In genomic region chr1:12615733-12616481, GRCm38 (mm10) we compare ENCODE assay signal across 22 mouse cellular contexts.
DNase-seq lines count a peak whose midpoint lies in the region; ATAC-seq and TF ChIP-seq lines count a peak whose summit lies in the region.
"Had no signal": no experiment of that assay in that cellular context is flagged by ENCODE, and none has a peak within 500 bp of the region (broad histone marks: within the 10 kb centered on the region; RNA-seq: fewer than 3 reads in every experiment).

No protein-coding gene starts in this region.

- H3K4me2 ChIP-seq in forebrain, embryonic 11.5 days (ENCODE audit: low read depth, low read length, severe bottlenecking): no peak overlapping the region
- no peak overlapping the region for H3K4me2 ChIP-seq in forebrain, embryonic 12.5 days
- H3K4me2 ChIP-seq in embryonic facial prominence, embryonic 11.5 days (ENCODE audit: low read depth, low read length): no peak overlapping the region
- no peak overlapping the region for H3K4me2 ChIP-seq in limb, embryonic 14.5 days (replicated peaks; ENCODE audit: low read depth, low read length, severe bottlenecking)
- H3K4me2 ChIP-seq: embryonic facial prominence, embryonic 15.5 days; hindbrain, embryonic 13.5 days had no signal

- no peaks in the 10 kb centered on the region for H3K36me3 ChIP-seq in forebrain, embryonic 11.5 days (ENCODE audit: control insufficient read depth, insufficient read depth, low read length)
- no peaks in the 10 kb centered on the region for H3K36me3 ChIP-seq in forebrain, embryonic 12.5 days (replicated peaks)
- no peaks in the 10 kb centered on the region for H3K36me3 ChIP-seq in ES-E14 (ENCODE audit: control insufficient read depth, insufficient read depth, low read length, poor library complexity, severe bottlenecking)
- H3K36me3 ChIP-seq in embryonic facial prominence, embryonic 11.5 days (replicated peaks; ENCODE audit: control insufficient read depth, insufficient read depth, low read depth, low read length): no peaks in the 10 kb centered on the region
- H3K36me3 ChIP-seq in limb, embryonic 14.5 days (ENCODE audit: control insufficient read depth, insufficient read depth, low read length): no peaks in the 10 kb centered on the region
- H3K36me3 ChIP-seq: embryonic facial prominence, embryonic 15.5 days; forebrain, embryonic 10.5 days; hindbrain, embryonic 13.5 days had no signal

- DNase-seq in forebrain, embryonic 11.5 days (ENCODE audit: low spot score): no peak
- DNase-seq in ES-E14 (ENCODE audit: low read depth, low spot score): no peak
- DNase-seq in embryonic facial prominence, embryonic 11.5 days (ENCODE audit: low spot score): peak; percentile 22
- peak; percentile 50 for DNase-seq in limb, embryonic 14.5 days (ENCODE audit: low spot score)
- no peak for DNase-seq in left cerebral cortex, adult 9 months (ENCODE audit: low spot score in 2 of 2)
- no peak for DNase-seq in heart, adult 18-20 months
- no peak for DNase-seq in yolk sac, embryonic 10.5 days (ENCODE audit: low spot score)
- DNase-seq: adrenal gland, adult 8-10 months; adrenal gland, postnatal 36 days; cerebellum, adult 11 months; cerebellum, adult 8-10 months; cerebellum, postnatal 14 days; gastrocnemius, postnatal 25 days; heart, postnatal 10 days had no signal

- no peaks in the 10 kb centered on the region for H3K9me3 ChIP-seq in forebrain, embryonic 11.5 days (ENCODE audit: control insufficient read depth, low read length)
- no peaks in the 10 kb centered on the region for H3K9me3 ChIP-seq in forebrain, embryonic 12.5 days
- no peaks in the 10 kb centered on the region for H3K9me3 ChIP-seq in ES-E14 (ENCODE audit: control insufficient read depth, insufficient read depth, low read depth, low read length)
- no peaks in the 10 kb centered on the region for H3K9me3 ChIP-seq in embryonic facial prominence, embryonic 11.5 days (replicated peaks; ENCODE audit: control insufficient read depth, low read length)
- H3K9me3 ChIP-seq in limb, embryonic 14.5 days (ENCODE audit: control insufficient read depth, low read length): no peaks in the 10 kb centered on the region
- H3K9me3 ChIP-seq: embryonic facial prominence, embryonic 15.5 days; forebrain, embryonic 10.5 days; hindbrain, embryonic 13.5 days had no signal

- WGBS in forebrain, embryonic 11.5 days: 76% methylated on average over 10 of the region's 10 CpGs
- 66% methylated on average over 10 of the region's 10 CpGs for WGBS in forebrain, embryonic 12.5 days
- 74% methylated on average over 10 of the region's 10 CpGs for WGBS in embryonic facial prominence, embryonic 11.5 days
- 30% methylated on average over 10 of the region's 10 CpGs for WGBS in limb, embryonic 14.5 days

- no peak overlapping the region for H3K27ac ChIP-seq in forebrain, embryonic 11.5 days (ENCODE audit: low read depth, low read length)
- no peak overlapping the region for H3K27ac ChIP-seq in forebrain, embryonic 12.5 days
- H3K27ac ChIP-seq in ES-E14 (ENCODE audit: insufficient read depth, low read depth, low read length, poor library complexity, severe bottlenecking): no peak overlapping the region
- no peak overlapping the region for H3K27ac ChIP-seq in embryonic facial prominence, embryonic 11.5 days (replicated peaks; ENCODE audit: low read depth, low read length)
- no peak overlapping the region; the same call in 1 of the 2 replicates for H3K27ac ChIP-seq in limb, embryonic 14.5 days (replicated peaks; ENCODE audit: low read depth, low read length)
- H3K27ac ChIP-seq: embryonic facial prominence, embryonic 15.5 days; forebrain, embryonic 10.5 days; hindbrain, embryonic 13.5 days; hindbrain, postnatal 0 days had no signal

- no peak overlapping the region for H3K9ac ChIP-seq in forebrain, embryonic 11.5 days (ENCODE audit: low read length)
- H3K9ac ChIP-seq in forebrain, embryonic 12.5 days: no peak overlapping the region
- H3K9ac ChIP-seq in ES-E14 (ENCODE audit: insufficient read depth, low read depth, low read length, poor library complexity, severe bottlenecking): no peak overlapping the region
- no peak overlapping the region for H3K9ac ChIP-seq in embryonic facial prominence, embryonic 11.5 days (replicated peaks; ENCODE audit: low read length)
- no peak overlapping the region for H3K9ac ChIP-seq in limb, embryonic 14.5 days (ENCODE audit: low read depth, low read length, severe bottlenecking)
- H3K9ac ChIP-seq: embryonic facial prominence, embryonic 15.5 days; hindbrain, embryonic 13.5 days had no signal

- in situ Hi-C loops in ES-E14 (cut with MboI; ENCODE audit: low sequenced_read_pairs in 2 of 2, unreplicated experiment in 2 of 2): no loop called here

- ATAC-seq in forebrain, embryonic 11.5 days (replicated peaks; ENCODE audit: low FRiP score): peak; percentile 66; the same call in 1 of the 2 replicates
- ATAC-seq in forebrain, embryonic 12.5 days (ENCODE audit: low FRiP score): no peak
- no peak; the same call in 1 of the 2 replicates for ATAC-seq in embryonic facial prominence, embryonic 11.5 days (replicated peaks; ENCODE audit: insufficient number of reproducible peaks, low FRiP score, low TSS enrichment, low read depth)
- 0 out of 2 replicates have a peak, but pooled peaks have one; percentile 32 for ATAC-seq in limb, embryonic 14.5 days (ENCODE audit: low FRiP score, low read depth)
- ATAC-seq: forebrain, embryonic 16.5 days; hindbrain, postnatal 0 days; intestine, embryonic 16.5 days had no signal

- no peaks in the 10 kb centered on the region for H3K27me3 ChIP-seq in forebrain, embryonic 11.5 days (ENCODE audit: control insufficient read depth, insufficient read depth, low read length)
- no peaks in the 10 kb centered on the region for H3K27me3 ChIP-seq in forebrain, embryonic 12.5 days
- no peaks in the 10 kb centered on the region for H3K27me3 ChIP-seq in embryonic facial prominence, embryonic 11.5 days (ENCODE audit: control insufficient read depth, insufficient read depth, low read length)
- H3K27me3 ChIP-seq in limb, embryonic 14.5 days (ENCODE audit: control insufficient read depth, insufficient read depth, low read length): no peaks in the 10 kb centered on the region
- H3K27me3 ChIP-seq: embryonic facial prominence, embryonic 15.5 days; hindbrain, embryonic 13.5 days had no signal

- no peak overlapping the region for H3K4me3 ChIP-seq in forebrain, embryonic 11.5 days (ENCODE audit: low read depth, low read length)
- no peak overlapping the region for H3K4me3 ChIP-seq in forebrain, embryonic 12.5 days (replicated peaks)
- H3K4me3 ChIP-seq in ES-E14 (ENCODE audit: insufficient read depth in 1 of 2, low read depth in 1 of 2, low read length in 2 of 2, poor library complexity in 1 of 2, severe bottlenecking in 1 of 2): no peak overlapping the region
- no peak overlapping the region for H3K4me3 ChIP-seq in embryonic facial prominence, embryonic 11.5 days (ENCODE audit: low read depth, low read length)
- no peak overlapping the region for H3K4me3 ChIP-seq in limb, embryonic 14.5 days (replicated peaks; ENCODE audit: low read length)
- H3K4me3 ChIP-seq: embryonic facial prominence, embryonic 15.5 days; erythroblast, embryonic 14.5 days; forebrain, embryonic 10.5 days; hindbrain, embryonic 13.5 days had no signal

- no peak for TF ChIP-seq POLR2A in limb, embryonic 14.5 days (IDR thresholded peaks at IDR 0.05; ENCODE audit: borderline replicate concordance, extremely low read depth, insufficient read depth, insufficient read length)

- no peaks in the 10 kb centered on the region for H3K4me1 ChIP-seq in forebrain, embryonic 11.5 days (replicated peaks; ENCODE audit: control insufficient read depth, insufficient read depth, low read length)
- H3K4me1 ChIP-seq in forebrain, embryonic 12.5 days: peaks cover 5% of the 10 kb centered on the region; the same call in 1 of the 2 replicates
- no peaks in the 10 kb centered on the region for H3K4me1 ChIP-seq in ES-E14 (ENCODE audit: control insufficient read depth in 2 of 2, insufficient read depth in 2 of 2, low read length in 2 of 2, poor library complexity in 1 of 2)
- H3K4me1 ChIP-seq in embryonic facial prominence, embryonic 11.5 days (ENCODE audit: control insufficient read depth, insufficient read depth, low read length): no peaks in the 10 kb centered on the region
- peaks cover 25% of the 10 kb centered on the region for H3K4me1 ChIP-seq in limb, embryonic 14.5 days (ENCODE audit: control insufficient read depth, insufficient read depth, low read length)
- H3K4me1 ChIP-seq: embryonic facial prominence, embryonic 15.5 days; forebrain, embryonic 10.5 days; hindbrain, embryonic 13.5 days had no signal

TF ChIP-seq in ES-E14, 5 proteins besides CTCF, POLR2A, EP300 and RAD21:
- TF ChIP-seq CHD2 (IDR thresholded peaks at IDR 0.05; ENCODE audit: low read depth, low read length) (no peak), MAFK (IDR thresholded peaks at IDR 0.05; ENCODE audit: insufficient read depth, low read depth, low read length) (peak; percentile 100)

Comparison
In these comparisons a context has a peak if more than half of its experiments do, and no peak if none do; other contexts are left out.
1. ATAC-seq: peak in forebrain, embryonic 11.5 days (single experiment) and limb, embryonic 14.5 days (single experiment); none in forebrain, embryonic 12.5 days (single experiment) and embryonic facial prominence, embryonic 11.5 days (single experiment).
2. DNase-seq: peak in embryonic facial prominence, embryonic 11.5 days (single experiment) and limb, embryonic 14.5 days (single experiment); none in forebrain, embryonic 11.5 days (single experiment), ES-E14 (single experiment), left cerebral cortex, adult 9 months (0 of 2), heart, adult 18-20 months (0 of 2) and yolk sac, embryonic 10.5 days (single experiment).